Mouse (Mus musculus) liver, embryonic 11.5 days (tissue): Measurements from ENCODE around the gene Ntrk3. TPM values are rescaled to one million over a fixed set of nuclear protein-coding genes. Genes with fewer than 3 reads are reported as not detected.

ENCODE experiments used
- ATAC-seq: fragments of 200-750 bp; cut with Nextera tagmentation; replicated peaks from 2 replicates; pipeline ENCODE4 v1.8.0; 2017; ENCODE audit warnings: moderate number of reproducible peaks, mild to moderate bottlenecking, moderate TSS enrichment, moderate library complexity; ENCODE audit not compliant: low FRiP score
- DNase-seq: peaks from one replicate; pipeline ENCODE4 v3.0.0-alpha.2; 2017; ENCODE audit warnings: low spot score
- H3K27ac ChIP-seq: fragments of 300-500 bp; sonication (generic); 2 replicates; pipeline ENCODE4 v1.5.1; 2014; ENCODE audit warnings: mild to moderate bottlenecking, low read depth, low read length, control low read depth
- H3K27me3 ChIP-seq: fragments of 300-500 bp; sonication (generic); replicated peaks from 2 replicates; pipeline ENCODE4 v1.6.1; 2014; ENCODE audit warnings: low read length, mixed read lengths; ENCODE audit not compliant: control insufficient read depth, insufficient read depth
- H3K36me3 ChIP-seq: fragments of 300-500 bp; sonication (generic); 2 replicates; pipeline ENCODE4 v1.6.1; 2014; ENCODE audit warnings: mild to moderate bottlenecking, low read length, moderate library complexity, mixed read lengths; ENCODE audit not compliant: control insufficient read depth, insufficient read depth
- H3K4me1 ChIP-seq: fragments of 300-500 bp; sonication (generic); replicated peaks from 2 replicates; pipeline ENCODE4 v1.6.1; 2014; ENCODE audit warnings: low read length, mixed read lengths; ENCODE audit not compliant: control insufficient read depth, insufficient read depth
- H3K4me2 ChIP-seq: fragments of 300-500 bp; sonication (generic); 2 replicates; pipeline ENCODE4 v1.6.1; 2014; ENCODE audit warnings: mild to moderate bottlenecking, control low read depth, moderate library complexity
- H3K4me3 ChIP-seq: fragments of 300-500 bp; sonication (generic); 2 replicates; pipeline ENCODE4 v1.5.1; 2014; ENCODE audit warnings: low read depth, low read length, control low read depth
- H3K9ac ChIP-seq: fragments of 300-500 bp; sonication (generic); 2 replicates; pipeline ENCODE4 v1.6.1; 2014; ENCODE audit warnings: low read depth, low read length, control low read depth
- H3K9me3 ChIP-seq: fragments of 300-500 bp; sonication (generic); 2 replicates; pipeline ENCODE4 v1.6.1; 2016; ENCODE audit warnings: low read length, inconsistent platforms, mixed read lengths; ENCODE audit not compliant: control insufficient read depth
- WGBS: fragments of 180-500 bp; shearing (Covaris S2); extraction: QIAGEN DNeasy Blood & Tissue Kit; methylation state at CpG from one replicate; pipeline ENCODE4 v1.1.7; 2014; 5-methylcytosine and 5-hydroxymethylcytosine counted together
- polyA plus RNA-seq: library from polyadenylated mRNA; unstranded; fragments of >200 nt; fragmentation: Nextera tagmentation; extraction: Ambion mirVana; gene quantifications from 2 replicates; pipeline ENCODE4 v1.2.1, GENCODE M21; 2014

Ntrk3 gene
- polyA plus RNA-seq, 1 experiment from 2014 or later = 2.3 TPM

DNA sequence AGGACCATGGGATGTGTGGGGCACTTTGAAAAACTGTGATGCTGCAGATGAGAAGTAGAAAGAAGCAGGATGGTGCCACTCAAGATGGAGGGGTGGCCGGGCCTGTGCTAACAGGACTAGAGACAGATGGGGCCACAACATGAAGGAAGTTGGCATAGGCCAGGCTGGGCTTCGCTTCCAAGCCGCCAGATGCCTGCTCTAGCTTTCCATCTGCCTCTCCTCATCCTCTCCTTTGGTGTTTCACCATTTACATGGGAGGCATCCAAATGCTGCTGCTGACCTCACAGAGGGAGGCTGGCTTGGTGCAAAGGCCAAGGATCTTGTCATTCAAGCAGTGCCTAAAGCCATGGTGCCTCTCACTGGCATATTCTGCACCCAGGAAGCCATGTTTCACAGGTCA is 347.8 kb downstream of the Ntrk3 start:
- H3K36me3 ChIP-seq = no peaks in the 10 kb centered on the region
- no peaks in the 10 kb centered on the region for H3K27me3 ChIP-seq
- 90% methylated on average over 3 of the region's 3 CpGs for WGBS
- H3K4me1 ChIP-seq = no peaks in the 10 kb centered on the region
- H3K4me2 ChIP-seq = no peak overlapping the region
- no peak overlapping the region for H3K27ac ChIP-seq
- H3K9me3 ChIP-seq = no peaks in the 10 kb centered on the region
- ATAC-seq = no peak
- H3K9ac ChIP-seq = no peak overlapping the region
- no peak for DNase-seq
- no peak overlapping the region for H3K4me3 ChIP-seq

DNA sequence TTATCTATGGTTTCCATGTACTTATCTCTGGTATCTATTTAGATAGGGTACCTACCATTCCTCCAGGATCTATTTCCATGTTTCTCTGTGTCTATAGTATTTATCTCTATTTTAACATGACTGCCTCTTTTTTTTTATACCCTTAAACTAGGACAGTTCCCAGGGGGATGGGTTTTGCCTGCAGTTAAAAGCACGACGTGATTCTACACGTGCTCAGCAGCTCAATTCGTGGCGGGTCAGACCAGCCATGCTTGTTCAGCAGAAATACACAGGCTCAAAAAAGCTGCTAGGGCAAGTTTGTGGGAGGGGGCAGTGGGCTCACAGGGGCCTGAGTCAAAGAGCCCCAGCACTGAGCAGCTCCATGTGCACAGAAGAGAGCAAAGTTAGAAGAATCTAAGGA is 349.7 kb downstream of the Ntrk3 start:
- Histone ChIP-seq H3K4me1 (no peaks in the 10 kb centered on the region), H3K4me3 (no peak overlapping the region)
- WGBS = 79% methylated on average over 5 of the region's 5 CpGs

DNA sequence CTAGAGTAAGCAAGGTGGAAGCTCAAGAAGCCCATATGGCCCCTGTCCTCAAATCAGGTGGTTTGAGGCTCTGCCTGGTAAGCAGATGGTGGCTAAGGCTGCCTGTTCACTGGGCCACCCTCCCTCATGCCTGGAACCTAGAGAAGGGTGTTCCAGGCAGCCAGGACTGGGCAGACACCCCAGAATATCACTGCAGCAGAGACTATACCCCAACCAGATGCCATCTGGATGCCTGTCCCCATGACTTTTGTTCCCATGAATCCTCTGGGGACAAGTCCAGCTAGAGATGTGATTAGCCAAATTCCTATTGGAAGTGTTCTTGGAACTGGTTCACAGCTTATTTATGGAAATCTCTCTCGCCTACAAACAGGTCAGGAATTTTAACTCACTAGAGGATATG is 351.8 kb downstream of the Ntrk3 start:
- Histone ChIP-seq H3K4me1 (no peaks in the 10 kb centered on the region), H3K9me3 (no peaks in the 10 kb centered on the region), H3K27me3 (no peaks in the 10 kb centered on the region), H3K9ac (no peak overlapping the region), H3K27ac (no peak overlapping the region), H3K4me3 (no peak overlapping the region), H3K4me2 (no peak overlapping the region), H3K36me3 (no peaks in the 10 kb centered on the region)
- 35% methylated on average over 1 of the region's 1 CpGs for WGBS
- DNase-seq (no peak), ATAC-seq (no peak)

More for the DNA sequence above, 349.7 kb downstream of the Ntrk3 start:
- H3K9ac ChIP-seq = no peak overlapping the region
- no peak overlapping the region for H3K4me2 ChIP-seq
- no peaks in the 10 kb centered on the region for H3K27me3 ChIP-seq
- DNase-seq = no peak
- H3K36me3 ChIP-seq = no peaks in the 10 kb centered on the region
- no peak for ATAC-seq
- no peaks in the 10 kb centered on the region for H3K9me3 ChIP-seq
- H3K27ac ChIP-seq = no peak overlapping the region

DNA sequence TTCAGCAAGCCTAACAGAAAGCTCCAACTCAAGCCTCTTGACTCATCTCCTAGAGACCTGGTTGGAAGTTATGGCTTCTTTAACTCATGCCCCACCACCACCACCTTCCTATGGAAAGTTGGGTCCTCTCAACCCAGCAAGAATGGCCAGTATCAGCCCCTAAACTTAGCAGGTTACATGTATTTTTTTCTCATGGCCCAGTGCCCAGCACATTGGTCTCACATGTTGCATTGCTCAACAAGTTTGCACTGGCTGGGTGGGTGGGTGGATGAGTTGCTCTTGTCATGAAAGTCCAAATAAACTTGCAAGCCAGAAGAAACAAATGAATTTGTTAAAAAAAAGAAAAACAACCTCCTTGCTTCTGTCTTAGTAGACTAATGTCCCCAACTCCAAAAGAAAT is 353.7 kb downstream of the Ntrk3 start:
- no peaks in the 10 kb centered on the region for H3K9me3 ChIP-seq
- DNase-seq (no peak), ATAC-seq (no peak)
- no peaks in the 10 kb centered on the region for H3K36me3 ChIP-seq
- H3K27ac ChIP-seq = no peak overlapping the region
- H3K9ac ChIP-seq = no peak overlapping the region
- no peak overlapping the region for H3K4me2 ChIP-seq
- no peak overlapping the region for H3K4me3 ChIP-seq
- no peaks in the 10 kb centered on the region for H3K4me1 ChIP-seq
- H3K27me3 ChIP-seq = no peaks in the 10 kb centered on the region

DNA sequence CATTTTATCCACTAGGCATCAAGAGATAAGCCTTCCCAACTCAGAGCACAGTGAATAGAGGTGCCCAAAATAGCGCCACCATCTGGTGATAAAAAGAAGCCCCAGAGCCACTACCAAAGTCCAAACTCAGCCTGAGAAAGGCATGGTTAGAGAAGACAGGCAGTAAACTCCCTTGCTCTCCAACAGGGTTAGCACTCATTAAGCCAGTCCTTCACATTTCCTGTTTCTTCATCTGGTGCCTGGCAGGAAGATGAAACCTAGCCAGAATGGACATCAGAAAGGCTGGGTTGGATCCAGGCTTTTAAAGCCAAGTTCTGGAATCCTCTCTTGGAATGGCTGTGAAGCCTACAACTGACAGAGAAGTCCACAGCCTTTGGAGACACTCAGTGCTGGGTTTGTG is 355.7 kb downstream of the Ntrk3 start:
- H3K4me1 ChIP-seq = no peaks in the 10 kb centered on the region
- ATAC-seq (no peak), DNase-seq (no peak)
- no peak overlapping the region for H3K27ac ChIP-seq
- 15% methylated on average over 1 of the region's 1 CpGs for WGBS
- H3K9ac ChIP-seq = no peak overlapping the region
- no peaks in the 10 kb centered on the region for H3K36me3 ChIP-seq
- H3K9me3 ChIP-seq = no peaks in the 10 kb centered on the region
- H3K27me3 ChIP-seq = no peaks in the 10 kb centered on the region
- no peak overlapping the region for H3K4me2 ChIP-seq
- no peak overlapping the region for H3K4me3 ChIP-seq

DNA sequence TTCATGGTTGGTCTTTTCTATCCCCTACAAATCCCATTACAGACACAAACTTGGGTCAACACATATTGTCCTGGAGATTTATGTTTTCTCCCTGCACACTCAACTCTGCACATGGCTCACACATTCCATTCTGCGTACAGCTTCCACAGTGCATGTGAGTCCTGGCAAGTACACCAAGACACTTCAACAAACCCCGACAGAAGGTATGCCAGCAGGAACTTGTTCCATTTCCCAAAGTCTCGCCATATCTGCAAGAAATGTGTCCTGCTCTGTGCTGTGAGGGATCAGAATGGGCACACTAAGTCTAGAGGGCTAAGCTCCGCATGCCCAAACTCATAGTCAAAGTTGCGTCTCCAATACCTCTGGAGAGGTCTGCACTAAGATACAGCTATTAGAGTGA is 358.0 kb downstream of the Ntrk3 start:
- ATAC-seq = no peak

DNA sequence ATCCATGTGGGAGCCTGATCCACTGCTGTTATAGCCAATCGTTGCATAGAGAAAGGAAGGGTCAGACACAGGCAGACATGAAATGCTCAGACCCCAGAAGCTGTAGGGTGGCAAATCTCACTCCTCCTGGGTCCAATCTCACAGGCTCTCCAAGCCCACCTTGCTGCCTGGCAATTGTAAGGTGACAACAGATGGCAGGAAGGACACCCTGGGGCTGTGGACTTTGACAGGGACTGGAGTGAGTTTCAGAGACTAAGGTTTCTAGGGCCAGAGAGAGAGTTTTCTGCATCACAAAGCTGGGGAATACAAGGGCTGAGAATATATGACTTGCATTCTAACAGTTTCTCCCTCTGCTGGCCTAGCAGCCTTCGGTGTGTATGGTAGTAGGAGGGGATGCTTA is 359.5 kb downstream of the Ntrk3 start:
- ATAC-seq = no peak
- H3K4me2 ChIP-seq = no peak overlapping the region
- no peak overlapping the region for H3K4me3 ChIP-seq
- H3K27me3 ChIP-seq = no peaks in the 10 kb centered on the region
- H3K9me3 ChIP-seq = no peaks in the 10 kb centered on the region
- H3K36me3 ChIP-seq = no peaks in the 10 kb centered on the region
- no peaks in the 10 kb centered on the region for H3K4me1 ChIP-seq
- no peak for DNase-seq
- H3K27ac ChIP-seq = no peak overlapping the region
- H3K9ac ChIP-seq = no peak overlapping the region
- WGBS = 54% methylated on average over 2 of the region's 2 CpGs

More for the DNA sequence above, 358.0 kb downstream of the Ntrk3 start:
- H3K36me3 ChIP-seq = no peaks in the 10 kb centered on the region
- WGBS = 84% methylated on average over 5 of the region's 5 CpGs
- no peaks in the 10 kb centered on the region for H3K4me1 ChIP-seq
- H3K27me3 ChIP-seq = no peaks in the 10 kb centered on the region
- no peak overlapping the region for H3K4me2 ChIP-seq
- DNase-seq = no peak
- no peaks in the 10 kb centered on the region for H3K9me3 ChIP-seq
- no peak overlapping the region for H3K9ac ChIP-seq
- no peak overlapping the region for H3K27ac ChIP-seq
- no peak overlapping the region for H3K4me3 ChIP-seq

DNA sequence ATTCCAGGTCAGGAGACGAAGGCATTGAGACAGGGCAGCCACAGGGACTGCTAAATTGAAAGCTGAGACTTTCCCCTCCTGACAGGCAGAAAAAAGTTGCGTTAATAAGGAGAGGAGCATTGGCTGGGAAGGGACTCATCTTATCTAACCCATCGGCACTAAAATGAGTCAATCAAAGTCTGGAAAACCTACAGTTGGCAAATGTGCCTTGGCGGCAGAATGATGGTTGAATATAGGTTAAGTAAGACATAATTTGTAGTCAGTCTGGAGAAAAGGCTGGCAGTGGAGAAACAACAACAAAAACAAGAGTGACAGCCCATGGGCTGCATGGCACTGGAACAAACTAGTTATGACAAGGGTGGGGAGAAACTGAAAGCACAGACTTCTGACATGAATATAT is 360.9 kb downstream of the Ntrk3 start:
- Histone ChIP-seq H3K4me1 (no peaks in the 10 kb centered on the region), H3K4me3 (no peak overlapping the region), H3K9ac (no peak overlapping the region), H3K9me3 (no peaks in the 10 kb centered on the region), H3K27me3 (no peaks in the 10 kb centered on the region), H3K36me3 (no peaks in the 10 kb centered on the region), H3K27ac (no peak overlapping the region), H3K4me2 (no peak overlapping the region)
- 47% methylated on average over 4 of the region's 4 CpGs for WGBS
- DNase-seq (no peak), ATAC-seq (no peak)

DNA sequence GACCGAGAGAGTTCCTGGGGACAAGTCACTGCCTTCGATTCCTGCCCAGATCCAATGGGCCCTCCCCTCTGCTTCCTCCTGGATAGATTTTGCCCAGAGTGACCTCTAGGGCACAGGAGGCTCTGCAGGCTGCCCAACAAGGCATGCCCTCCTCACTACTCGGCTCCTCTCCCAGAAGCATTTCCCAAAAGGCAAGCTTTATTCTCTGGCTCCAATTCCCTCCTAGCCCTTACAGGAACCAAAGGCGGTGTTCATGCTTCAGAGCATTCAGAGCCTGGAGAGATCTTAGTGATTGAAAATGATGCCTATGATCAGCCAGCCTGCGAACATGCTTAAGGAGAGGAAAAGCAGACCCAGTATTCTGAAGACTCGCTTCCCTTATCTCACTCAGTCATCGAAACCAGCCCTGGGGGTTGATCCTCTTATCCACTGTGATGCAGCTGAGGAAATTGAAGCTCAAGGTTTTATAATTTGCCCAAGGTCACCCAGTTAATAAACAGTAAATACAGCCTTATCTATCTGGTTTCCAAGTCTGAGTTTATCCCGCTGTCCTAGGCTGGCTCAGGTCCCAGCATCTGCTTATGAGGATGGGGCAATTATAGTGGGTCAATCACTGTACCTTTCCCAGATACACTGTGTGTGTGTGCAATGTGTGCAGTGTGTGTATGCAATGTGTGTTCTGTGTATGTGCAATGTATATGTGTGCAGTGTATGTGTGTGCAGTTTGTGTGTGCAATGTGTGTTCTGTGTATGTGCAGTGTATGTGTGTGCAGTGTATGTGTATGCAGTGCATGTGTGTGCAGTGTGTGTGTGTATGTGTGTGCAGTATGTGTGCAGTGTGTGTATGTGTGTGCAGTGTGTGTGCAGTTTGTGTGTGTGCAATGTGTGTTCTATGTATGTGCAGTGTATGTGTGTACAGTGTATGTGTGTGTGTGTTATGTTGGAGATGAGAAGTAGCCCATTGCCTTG is 376.2 kb downstream of the Ntrk3 start:
- WGBS = 64% methylated on average over 8 of the region's 8 CpGs
- H3K36me3 ChIP-seq = no peaks in the 10 kb centered on the region
- H3K9me3 ChIP-seq = no peaks in the 10 kb centered on the region
- DNase-seq = no peak
- H3K9ac ChIP-seq = no peak overlapping the region
- H3K27me3 ChIP-seq = no peaks in the 10 kb centered on the region
- H3K4me2 ChIP-seq = no peak overlapping the region
- ATAC-seq = no peak
- H3K4me1 ChIP-seq = no peaks in the 10 kb centered on the region
- no peak overlapping the region for H3K27ac ChIP-seq
- no peak overlapping the region for H3K4me3 ChIP-seq
